Mouse (Mus musculus) hindbrain, embryonic 16.5 days (tissue): ENCODE results near the gene Gm43191. TPM values are rescaled to one million over a fixed set of nuclear protein-coding genes. Genes with fewer than 3 reads are reported as not detected.
"Not testable (repeated sequence)": the region's sequence is repeated elsewhere in the genome, so short reads cannot be mapped to it uniquely, and the experiment has no call there.

Source experiments
- ATAC-seq: fragments of 200-750 bp; cut with Nextera tagmentation; 2 replicates; pipeline ENCODE4 v1.8.0; 2017; ENCODE audit warnings: moderate TSS enrichment, moderate library complexity
- H3K27ac ChIP-seq: fragments of 300-500 bp; sonication (generic); 2 replicates; pipeline ENCODE4 v1.5.1; 2014; ENCODE audit warnings: low read depth, mild to moderate bottlenecking, control low read depth, low read length, moderate library complexity
- H3K27me3 ChIP-seq: fragments of 300-500 bp; sonication (generic); replicated peaks from 2 replicates; pipeline ENCODE4 v1.6.1; 2014; ENCODE audit warnings: low read length; ENCODE audit not compliant: control insufficient read depth, insufficient read depth
- H3K36me3 ChIP-seq: fragments of 300-500 bp; sonication (generic); 2 replicates; pipeline ENCODE4 v1.6.1; 2014; ENCODE audit warnings: mild to moderate bottlenecking, low read length, moderate library complexity, mixed read lengths; ENCODE audit not compliant: control insufficient read depth, insufficient read depth
- H3K4me1 ChIP-seq: fragments of 300-500 bp; sonication (generic); 2 replicates; pipeline ENCODE4 v1.6.1; 2014; ENCODE audit warnings: low read depth, low read length; ENCODE audit not compliant: control insufficient read depth, insufficient read depth
- H3K4me2 ChIP-seq: fragments of 300-500 bp; sonication (generic); 2 replicates; pipeline ENCODE4 v1.6.1; 2014; ENCODE audit warnings: mild to moderate bottlenecking, low read length, control low read depth, moderate library complexity
- H3K4me3 ChIP-seq: fragments of 300-500 bp; sonication (generic); 2 replicates; pipeline ENCODE4 v1.5.1; 2014; ENCODE audit warnings: mild to moderate bottlenecking, low read length, control low read depth, moderate library complexity
- H3K9ac ChIP-seq: fragments of 300-500 bp; sonication (generic); 2 replicates; pipeline ENCODE4 v1.6.1; 2014; ENCODE audit warnings: low read depth, mild to moderate bottlenecking, control low read depth, low read length, moderate library complexity
- H3K9me3 ChIP-seq: fragments of 300-500 bp; sonication (generic); 2 replicates; pipeline ENCODE4 v1.6.1; 2014; ENCODE audit warnings: mild to moderate bottlenecking, low read length, moderate library complexity; ENCODE audit not compliant: control insufficient read depth
- WGBS: fragments of 180-500 bp; shearing (Covaris S2); extraction: QIAGEN DNeasy Blood & Tissue Kit; methylation state at CpG from one replicate; pipeline ENCODE4 v1.1.7; 2014; 5-methylcytosine and 5-hydroxymethylcytosine counted together
- polyA plus RNA-seq: library from polyadenylated mRNA; unstranded; fragments of >200 nt; fragmentation: Nextera tagmentation; extraction: Ambion mirVana; gene quantifications from 2 replicates; pipeline ENCODE4 v1.2.1, GENCODE M21; 2015

The Gm43191 gene
- polyA plus RNA-seq, 1 experiment from 2014 or later, result not detected

DNA sequence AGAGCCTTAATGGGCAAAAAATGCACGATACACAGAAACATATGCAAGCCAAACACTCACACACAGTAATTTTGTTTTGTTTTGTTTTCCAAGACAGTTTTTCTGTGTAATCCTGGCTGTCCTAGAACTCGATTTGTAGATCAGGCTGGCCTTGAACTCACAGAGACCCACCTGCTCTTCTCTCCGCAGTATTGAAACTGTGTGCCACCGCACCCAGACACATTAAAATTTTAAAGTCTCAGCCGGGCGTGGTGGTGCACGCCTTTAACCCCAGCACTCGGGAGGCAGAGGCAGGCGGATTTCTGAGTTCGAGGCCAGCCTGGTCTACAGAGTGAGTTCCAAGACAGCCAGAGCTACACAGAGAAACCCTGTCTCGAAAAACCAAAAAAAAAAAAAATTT is 27.0 kb downstream of the Gm43191 start:
- peaks cover 12% of the 10 kb centered on the region for H3K4me1 ChIP-seq
- not testable (repeated sequence) for H3K9ac ChIP-seq, H3K9me3 ChIP-seq, H3K36me3 ChIP-seq, H3K27me3 ChIP-seq, ATAC-seq, H3K27ac ChIP-seq, H3K4me3 ChIP-seq, H3K4me2 ChIP-seq
- 96% methylated on average over 11 of the region's 11 CpGs for WGBS

- H3K4me1 ChIP-seq, result peaks cover 12% of the 10 kb centered on the region
- H3K9ac ChIP-seq, result no peak overlapping the region
- no peak; the same call in 1 of the 2 replicates for ATAC-seq
- H3K27ac ChIP-seq, result no peak overlapping the region
- H3K4me2 ChIP-seq, result no peak overlapping the region
- no peaks in the 10 kb centered on the region for H3K9me3 ChIP-seq
- WGBS, result 65% methylated on average over 5 of the region's 5 CpGs
- H3K27me3 ChIP-seq, result no peaks in the 10 kb centered on the region
- H3K36me3 ChIP-seq, result 0 out of 2 replicates have a peak, but pooled peaks cover 2% of the 10 kb centered on the region
- H3K4me3 ChIP-seq, result no peak overlapping the region
Observed at GRCm38 (mm10) chr3:116653278-116653945, 27.6 kb downstream of the Gm43191 start.

GRCm38 (mm10) chr3:116652033-116652446 is 29.0 kb downstream of the Gm43191 start:
- no peak overlapping the region for H3K4me2 ChIP-seq
- ATAC-seq, result peak; percentile 66; the same call in 1 of the 2 replicates
- H3K9me3 ChIP-seq, result no peaks in the 10 kb centered on the region
- no peak overlapping the region for H3K9ac ChIP-seq
- WGBS, result 50% methylated on average over 3 of the region's 3 CpGs
- H3K36me3 ChIP-seq, result 0 out of 2 replicates have a peak, but pooled peaks cover 2% of the 10 kb centered on the region
- H3K4me3 ChIP-seq, result no peak overlapping the region
- H3K4me1 ChIP-seq, result peaks cover 9% of the 10 kb centered on the region
- no peak overlapping the region for H3K27ac ChIP-seq
- H3K27me3 ChIP-seq, result no peaks in the 10 kb centered on the region

- no peak overlapping the region for H3K9ac ChIP-seq
- H3K36me3 ChIP-seq, result peaks cover 5% of the 10 kb centered on the region; the same call in 1 of the 2 replicates
- H3K9me3 ChIP-seq, result no peaks in the 10 kb centered on the region
- no peak for ATAC-seq
- no peak overlapping the region for H3K4me2 ChIP-seq
- H3K4me1 ChIP-seq, result peaks cover 9% of the 10 kb centered on the region
- H3K27me3 ChIP-seq, result no peaks in the 10 kb centered on the region
- no peak overlapping the region for H3K4me3 ChIP-seq
- WGBS, result 96% methylated on average over 9 of the region's 9 CpGs
- no peak overlapping the region for H3K27ac ChIP-seq
Observed at GRCm38 (mm10) chr3:116650698-116651097, 30.4 kb downstream of the Gm43191 start.

DNA sequence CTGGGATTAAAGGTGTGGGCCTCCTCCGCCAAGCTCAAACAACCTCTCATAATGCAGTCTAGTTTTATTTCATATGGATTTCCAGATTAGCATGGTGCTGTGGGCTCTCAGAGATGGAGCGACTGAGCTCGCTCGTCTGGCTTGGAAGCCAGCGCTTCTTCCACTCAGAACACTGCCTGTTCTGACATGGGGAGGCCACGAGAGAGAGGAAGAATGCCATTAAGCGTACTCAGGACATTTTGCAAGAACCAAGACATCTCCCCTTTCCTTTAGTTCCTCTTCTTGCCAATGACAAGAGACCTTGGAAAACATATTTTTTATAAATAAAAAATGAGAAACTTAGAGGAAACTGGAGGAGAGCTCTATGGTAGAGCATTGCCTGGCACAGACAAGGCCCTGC is 32.3 kb downstream of the Gm43191 start:
- H3K4me1 ChIP-seq, result peaks cover 7% of the 10 kb centered on the region
- H3K36me3 ChIP-seq, result peaks cover 13% of the 10 kb centered on the region; the same call in 1 of the 2 replicates
- H3K9me3 ChIP-seq, result no peaks in the 10 kb centered on the region
- no peaks in the 10 kb centered on the region for H3K27me3 ChIP-seq
- 90% methylated on average over 7 of the region's 7 CpGs for WGBS
- no peak overlapping the region for H3K4me3 ChIP-seq
- no peak overlapping the region for H3K4me2 ChIP-seq
- ATAC-seq, result no peak
- no peak overlapping the region for H3K9ac ChIP-seq
- no peak overlapping the region for H3K27ac ChIP-seq

GRCm38 (mm10) chr3:116646387-116646786 is 34.7 kb downstream of the Gm43191 start:
- no peak overlapping the region for H3K9ac ChIP-seq
- no peak overlapping the region for H3K4me2 ChIP-seq
- H3K4me1 ChIP-seq, result no peaks in the 10 kb centered on the region
- no peak overlapping the region for H3K27ac ChIP-seq
- H3K9me3 ChIP-seq, result no peaks in the 10 kb centered on the region
- no peak for ATAC-seq
- no peak overlapping the region for H3K4me3 ChIP-seq
- H3K27me3 ChIP-seq, result no peaks in the 10 kb centered on the region
- peaks cover 21% of the 10 kb centered on the region; the same call in 1 of the 2 replicates for H3K36me3 ChIP-seq
- 89% methylated on average over 1 of the region's 1 CpGs for WGBS

DNA sequence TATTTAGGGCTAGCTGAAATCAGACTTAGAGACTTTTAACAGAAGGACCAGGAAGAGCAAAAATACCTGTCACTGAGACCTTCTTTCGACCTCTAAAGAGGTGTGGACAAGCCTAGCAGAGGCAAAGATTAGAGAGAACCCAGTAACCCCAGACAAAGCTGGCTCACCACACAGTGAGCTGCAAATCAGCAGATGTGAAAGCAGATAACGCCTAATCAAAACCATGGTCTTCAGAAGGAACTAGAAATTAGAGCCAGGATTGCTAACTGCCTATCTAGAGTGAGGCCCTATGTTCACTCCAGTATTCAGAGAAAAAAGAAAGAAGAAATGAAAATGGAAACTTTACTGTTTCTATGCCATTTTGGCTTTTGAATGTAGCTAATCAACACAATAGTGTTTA is 38.7 kb downstream of the Gm43191 start:
- H3K36me3 ChIP-seq, result peaks cover 37% of the 10 kb centered on the region

DNA sequence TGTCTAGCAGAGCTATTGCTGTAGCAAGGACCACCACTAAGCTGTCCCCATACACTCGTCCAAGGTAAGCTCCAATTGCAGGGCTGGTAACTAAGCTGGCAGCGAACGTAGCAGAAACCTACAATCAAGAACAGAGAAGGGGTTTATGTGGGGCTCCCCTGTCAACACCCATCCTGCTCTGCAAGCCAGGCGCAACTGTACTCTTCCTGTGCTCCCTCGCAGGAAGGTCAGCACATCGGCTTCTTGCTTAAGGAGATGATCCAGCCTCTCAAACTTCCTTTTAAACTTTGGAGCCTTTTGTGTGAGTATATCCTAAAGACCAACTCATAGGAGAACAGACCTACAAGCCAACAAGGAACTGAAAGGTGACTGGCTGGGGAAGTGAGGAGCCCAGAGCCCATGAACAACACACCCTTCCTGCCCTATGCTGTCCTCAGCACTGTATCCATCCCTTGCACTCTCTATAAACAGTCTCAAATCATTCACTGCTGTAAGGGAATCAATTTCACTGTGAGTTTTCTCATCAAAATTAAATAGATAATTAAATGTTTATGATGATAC is 39.2 kb downstream of the Gm43191 start:
- H3K4me2 ChIP-seq, result no peak overlapping the region
- no peak overlapping the region for H3K9ac ChIP-seq
- no peaks in the 10 kb centered on the region for H3K4me1 ChIP-seq
- H3K36me3 ChIP-seq, result peaks cover 37% of the 10 kb centered on the region
- H3K9me3 ChIP-seq, result no peaks in the 10 kb centered on the region
- H3K27ac ChIP-seq, result no peak overlapping the region
- WGBS, result 94% methylated on average over 6 of the region's 6 CpGs
- no peaks in the 10 kb centered on the region for H3K27me3 ChIP-seq
- no peak for ATAC-seq
- no peak overlapping the region for H3K4me3 ChIP-seq

More for the DNA sequence above, 38.7 kb downstream of the Gm43191 start:
- H3K4me1 ChIP-seq, result no peaks in the 10 kb centered on the region
- no peak overlapping the region for H3K9ac ChIP-seq
- no peak overlapping the region for H3K4me3 ChIP-seq
- ATAC-seq, result no peak
- no peaks in the 10 kb centered on the region for H3K9me3 ChIP-seq
- H3K4me2 ChIP-seq, result no peak overlapping the region
- H3K27me3 ChIP-seq, result no peaks in the 10 kb centered on the region
- 100% methylated on average over 2 of the region's 2 CpGs for WGBS
- no peak overlapping the region for H3K27ac ChIP-seq

GRCm38 (mm10) chr3:116640024-116640423 is 41.0 kb downstream of the Gm43191 start:
- Histone ChIP-seq H3K27me3 (no peaks in the 10 kb centered on the region), H3K9me3 (no peaks in the 10 kb centered on the region), H3K36me3 (peaks cover 37% of the 10 kb centered on the region), H3K4me2 (no peak overlapping the region), H3K4me3 (no peak overlapping the region), H3K9ac (no peak overlapping the region), H3K4me1 (no peaks in the 10 kb centered on the region), H3K27ac (no peak overlapping the region)
- ATAC-seq, result no peak
- 85% methylated on average over 1 of the region's 1 CpGs for WGBS
